Mouse (Mus musculus) urinary bladder, postnatal 0 days (tissue): ENCODE measurements around the gene Ucp1. TPM values are rescaled to one million over a fixed set of nuclear protein-coding genes. Genes with fewer than 3 reads are reported as not detected.

Experiments used
- polyA plus RNA-seq: library from polyadenylated mRNA; unstranded; fragments of >200 nt; fragmentation: Nextera tagmentation; extraction: Ambion mirVana; gene quantifications from 2 replicates; pipeline ENCODE4 v1.2.1, GENCODE M21; 2015

Gene Ucp1
- polyA plus RNA-seq = not detected in 2 replicates

GRCm38 (mm10) chr8:83290176-83290575 lies at the start of gene Ucp1:
Gene Ucp1, plus strand, starts transcription at chr8:83290352.

GRCm38 (mm10) chr8:83331899-83332697 lies 41.9 kb downstream of the Ucp1 start, which contains the start of gene Elmod2:
Gene Elmod2, minus strand, starts transcription at chr8:83332486.

Other genes with a start within 250 kb of the Ucp1 start
- gene Tbc1d9, start 125.0 kb upstream of the Ucp1 start, polyA plus RNA-seq = 2.3 and 2.4 TPM in 2 replicates
- 1.8 and 2.0 TPM in 2 replicates for gene Gm10645, start 124.2 kb upstream of the Ucp1 start, polyA plus RNA-seq
- 5.8 and 6.0 TPM in 2 replicates for gene Elmod2, start 42.1 kb downstream of the Ucp1 start, polyA plus RNA-seq
- gene Mgat4d, start 58.1 kb downstream of the Ucp1 start, polyA plus RNA-seq = not detected in 2 replicates
- gene Clgn, start 99.5 kb downstream of the Ucp1 start, polyA plus RNA-seq = not detected in 2 replicates
- 57.3 and 74.5 TPM in 2 replicates for gene Scoc, start 168.0 kb downstream of the Ucp1 start, polyA plus RNA-seq
- gene Olfr370, start 245.4 kb downstream of the Ucp1 start, polyA plus RNA-seq = not detected in 2 replicates